Mouse (Mus musculus): ENCODE measurements around the gene Crb2.

Crb2 gene

DNA sequence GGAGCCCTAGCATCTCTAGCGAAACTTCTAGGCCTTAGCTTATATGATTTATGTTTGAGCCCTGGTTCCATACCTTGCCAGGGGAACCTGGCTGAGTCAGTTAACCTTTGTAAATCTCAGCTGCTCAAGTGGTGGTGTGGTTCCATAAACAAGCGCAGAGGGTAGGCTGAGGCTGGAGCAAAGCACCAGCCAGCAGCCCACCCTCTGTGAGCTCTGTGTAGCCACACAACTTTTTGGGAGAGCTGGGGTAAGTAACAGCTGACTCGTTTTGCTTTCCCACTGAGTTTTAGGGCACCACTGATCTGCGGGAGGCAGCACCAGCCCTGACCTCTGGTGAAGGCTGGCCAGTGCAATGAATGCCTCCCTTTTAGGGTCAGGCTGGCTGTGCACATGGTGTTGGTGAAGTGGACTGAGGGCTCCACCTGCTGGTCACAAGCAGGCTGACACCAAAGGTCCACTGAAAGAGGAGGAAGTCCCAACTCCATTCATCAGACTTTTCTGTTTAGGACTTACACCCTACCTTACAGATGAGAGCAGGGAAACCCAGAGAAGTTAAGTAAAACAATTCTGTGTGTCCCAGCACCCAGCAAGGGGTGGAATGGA lies 26.7 kb downstream of the Crb2 start:
- DNase-seq, result peak; percentile 75

DNA sequence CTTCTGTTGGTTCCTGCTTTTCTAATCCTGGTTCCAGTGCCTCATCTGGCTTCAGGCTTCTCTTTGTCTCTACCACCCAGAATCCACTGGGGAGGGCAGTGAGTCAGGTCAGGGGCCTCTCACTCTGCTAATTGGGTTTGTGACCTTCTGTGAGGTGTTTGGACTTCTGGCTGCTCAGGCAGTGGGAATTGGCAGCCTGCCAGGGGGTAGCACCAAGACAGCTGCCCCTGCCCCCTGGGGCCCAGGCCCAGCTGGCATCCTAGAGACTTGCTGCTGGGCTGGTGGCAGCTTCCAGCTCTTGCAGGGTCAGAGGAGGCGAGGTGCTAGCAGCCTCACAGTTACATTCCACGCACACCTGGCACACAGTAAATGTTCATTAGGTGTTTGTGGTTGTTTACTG lies 35.6 kb downstream of the Crb2 start:
- peak; percentile 73 for DNase-seq

DNA sequence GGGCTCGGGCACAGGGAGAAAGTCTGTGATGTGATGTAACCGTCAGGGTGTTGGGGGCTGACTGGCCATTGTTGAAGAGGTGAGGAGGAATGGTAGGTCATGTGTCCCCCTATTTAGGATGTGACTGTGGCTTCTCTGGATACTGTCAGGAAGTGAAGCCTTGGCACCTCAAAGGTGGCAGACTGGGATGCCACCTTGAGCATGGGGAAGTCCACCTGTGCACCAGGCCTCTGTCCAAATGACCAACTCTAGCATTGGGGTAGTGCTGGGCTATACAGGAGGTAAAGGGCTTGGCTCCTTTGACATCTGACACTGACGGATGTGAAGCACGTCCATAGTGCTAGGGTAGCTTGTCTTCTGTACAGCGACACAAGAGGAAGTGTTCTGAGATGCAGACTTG lies 36.4 kb downstream of the Crb2 start:
- peak; percentile 78 for DNase-seq

DNA sequence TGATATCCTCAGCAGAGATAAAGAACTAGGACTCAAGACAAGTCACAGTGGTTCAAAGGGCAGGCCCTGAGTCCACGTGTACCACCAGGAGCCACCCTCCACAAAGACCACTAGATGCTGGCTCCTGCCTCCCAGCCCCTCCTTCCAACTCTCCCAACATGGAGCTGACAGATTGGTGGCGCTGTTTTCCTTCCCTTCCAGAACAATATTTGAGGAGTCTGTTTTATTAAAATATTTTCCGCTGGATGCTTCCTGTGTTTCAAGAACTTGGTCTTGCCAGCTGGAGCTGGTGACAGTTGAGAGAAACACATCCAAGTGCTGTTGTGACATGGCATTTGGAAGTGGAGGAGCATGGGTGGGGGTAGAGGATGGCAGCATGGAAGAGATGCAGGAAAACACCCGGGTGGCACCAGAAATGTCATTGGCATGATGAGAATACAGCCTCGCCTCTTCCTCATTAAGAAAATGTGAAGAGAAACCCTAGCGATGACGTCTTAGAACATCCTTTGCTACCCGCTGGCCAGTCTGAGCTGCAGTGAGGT lies 38.8 kb downstream of the Crb2 start:
- no peak for DNase-seq

DNA sequence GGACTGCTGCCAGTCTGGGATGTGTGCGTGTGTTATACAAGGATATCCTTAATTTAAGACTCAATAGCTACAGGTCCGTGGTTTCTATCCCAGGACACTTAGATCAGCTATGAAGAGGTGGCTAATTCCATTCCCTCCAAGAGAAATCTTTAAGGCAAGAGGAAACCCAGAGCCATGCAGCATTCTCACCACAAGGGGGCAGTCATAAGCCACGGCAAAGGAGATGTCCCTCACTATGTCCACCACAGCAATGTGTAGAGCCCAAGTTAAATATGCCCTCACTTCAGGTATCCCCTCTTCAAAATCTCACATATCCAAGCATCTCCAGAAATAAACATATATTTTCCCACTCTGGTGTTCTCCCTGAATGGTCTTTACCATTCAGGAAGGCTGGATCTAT lies 39.6 kb downstream of the Crb2 start:
- DNase-seq, result peak; percentile 84

DNA sequence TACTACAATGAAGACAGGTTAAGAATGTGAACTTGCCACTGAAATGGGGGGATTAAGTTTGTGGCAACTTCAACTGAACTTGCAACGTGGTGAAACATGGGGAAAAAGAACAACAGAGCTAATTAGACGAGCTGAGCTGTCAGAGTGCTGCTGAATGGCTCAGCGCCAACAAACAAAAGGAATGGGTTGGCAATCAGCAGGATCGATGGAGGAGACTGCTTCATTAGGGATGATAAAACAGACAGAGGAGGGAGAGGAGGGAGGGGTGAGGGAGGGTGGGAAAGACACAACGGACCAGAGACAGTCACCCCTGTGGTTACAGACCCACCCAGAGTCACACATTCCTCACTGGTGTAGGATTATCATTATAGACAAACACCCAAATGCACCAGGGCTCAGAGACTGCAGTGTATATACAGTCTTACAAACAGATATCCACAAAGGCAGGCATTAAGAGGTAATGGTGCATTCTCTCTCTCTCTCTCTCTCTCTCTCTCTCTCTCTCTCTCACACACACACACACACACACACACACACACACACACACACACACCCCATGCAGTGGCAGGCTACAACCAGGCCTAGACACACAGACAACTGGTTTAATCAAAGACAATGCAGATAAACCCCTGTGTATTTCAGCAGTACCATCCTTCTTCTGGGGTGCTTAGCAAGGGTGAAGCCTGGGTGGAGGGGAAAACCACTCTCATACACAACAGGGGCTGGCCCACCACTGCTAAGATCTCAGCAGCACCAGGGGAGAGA lies 42.9 kb downstream of the Crb2 start:
- no peak for DNase-seq

DNA sequence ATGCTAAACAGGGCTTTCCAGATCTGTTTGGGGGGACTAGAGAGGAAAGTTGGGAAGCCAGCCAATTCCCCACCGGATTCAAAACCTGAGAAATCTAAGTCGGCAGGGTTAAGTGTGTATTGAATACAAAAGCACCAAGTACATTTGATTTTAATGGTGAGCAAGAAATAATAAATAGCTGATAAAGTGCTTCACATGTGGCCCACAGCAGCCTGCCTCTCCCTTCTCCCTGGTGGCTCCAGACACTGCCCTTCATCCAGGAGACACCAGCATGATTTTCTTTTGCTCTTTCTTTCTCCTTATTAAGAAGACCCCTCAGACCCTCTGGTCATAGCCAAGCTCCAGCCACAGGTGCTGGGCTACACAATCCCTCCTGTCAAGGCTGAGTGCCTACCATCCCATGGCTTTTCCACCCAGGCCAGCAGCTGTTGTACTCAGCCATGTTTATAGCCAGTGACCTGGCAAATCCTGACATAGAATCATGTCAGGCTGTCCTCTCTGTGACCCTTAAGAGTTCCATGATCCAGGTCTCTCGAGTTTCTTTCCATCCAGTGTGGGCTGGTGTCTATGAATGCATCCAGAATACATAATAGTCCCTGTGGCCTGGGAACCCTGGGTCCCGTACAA lies 43.6 kb downstream of the Crb2 start:
- no peak for DNase-seq

DNA sequence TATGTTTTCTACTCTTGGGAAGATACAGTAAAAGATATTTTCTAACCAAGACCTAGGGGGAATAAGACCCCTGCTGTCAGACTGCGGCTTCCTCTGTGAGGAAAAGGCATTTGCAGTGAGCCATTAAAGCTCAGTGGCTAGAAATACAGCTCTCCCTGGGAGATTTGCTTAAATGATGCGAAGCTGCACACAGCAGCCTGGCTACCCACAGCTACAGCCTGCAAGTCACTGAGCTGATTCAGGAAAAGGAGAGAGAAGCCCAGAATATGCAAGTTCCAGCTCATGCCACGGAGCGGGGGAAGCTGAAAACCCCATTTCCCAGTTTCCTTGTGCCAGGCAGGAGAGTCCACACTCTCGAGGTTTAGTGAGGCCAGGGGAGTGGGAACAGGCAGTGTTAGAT lies 46.1 kb downstream of the Crb2 start:
- no peak for DNase-seq

DNA sequence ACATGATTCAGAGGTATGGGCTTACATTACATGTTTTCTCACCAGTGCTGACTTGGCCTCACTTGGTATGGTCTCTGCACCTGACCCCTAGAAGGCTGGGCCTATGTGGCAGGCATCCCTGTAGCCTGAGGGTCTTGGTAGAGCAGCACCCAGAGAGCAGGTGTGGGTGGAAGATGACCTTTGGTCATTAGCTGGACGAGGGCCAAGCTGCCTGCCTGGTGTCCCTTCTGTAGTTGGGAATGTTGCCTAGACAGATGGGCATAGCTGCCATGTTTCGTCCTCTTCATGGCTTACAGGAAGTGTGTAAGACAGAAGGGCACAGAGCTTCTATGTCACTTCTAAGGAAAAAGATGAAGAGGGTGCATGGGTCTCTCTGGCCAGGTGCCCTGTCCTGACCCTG lies 47.8 kb downstream of the Crb2 start:
- DNase-seq, result no peak

DNA sequence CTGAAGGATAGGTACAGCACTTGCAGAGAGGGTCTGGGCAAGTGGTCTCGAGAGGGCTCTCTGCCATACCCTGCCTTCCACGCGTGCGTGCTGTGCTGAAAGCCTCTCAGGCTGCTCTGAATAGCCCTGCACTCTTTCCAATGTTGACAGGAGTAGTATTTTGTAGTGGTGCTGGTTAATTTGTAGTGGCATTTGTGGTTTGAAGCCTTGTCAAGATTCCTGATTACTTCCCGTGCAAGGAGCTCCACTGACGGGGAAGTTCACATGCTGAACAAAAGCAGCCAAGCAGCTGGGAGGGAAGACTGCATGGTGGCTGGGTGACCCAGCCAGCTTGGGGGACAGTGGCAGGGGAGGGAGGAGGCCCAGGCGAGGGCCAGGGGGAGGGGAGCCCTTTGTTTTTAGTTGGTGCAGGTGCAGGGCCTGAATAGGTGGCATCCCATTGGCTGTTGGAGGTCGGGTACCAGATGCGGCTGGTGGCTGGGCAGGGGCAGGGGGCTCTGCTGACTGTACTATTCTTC lies 53.8 kb downstream of the Crb2 start:
- DNase-seq, result no peak

DNA sequence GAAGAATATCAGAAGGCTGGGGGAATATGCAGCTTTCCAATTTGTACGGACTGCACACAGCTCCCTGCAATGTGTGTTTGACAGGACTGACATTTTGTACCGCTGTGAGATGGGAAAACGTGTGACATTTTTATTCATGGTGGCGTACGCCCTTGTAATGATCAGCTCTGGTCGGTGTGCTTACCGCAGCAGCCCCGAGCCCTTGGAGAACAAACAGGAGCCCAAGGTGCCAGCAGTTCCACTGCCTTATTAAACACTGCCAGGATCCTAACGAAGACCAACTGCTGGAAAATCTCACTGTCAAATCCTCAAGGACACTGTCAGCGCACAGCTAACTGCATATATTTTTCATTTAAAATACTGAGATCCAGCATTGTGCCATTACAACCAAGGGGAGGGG lies 56.2 kb downstream of the Crb2 start:
- DNase-seq, result no peak

DNA sequence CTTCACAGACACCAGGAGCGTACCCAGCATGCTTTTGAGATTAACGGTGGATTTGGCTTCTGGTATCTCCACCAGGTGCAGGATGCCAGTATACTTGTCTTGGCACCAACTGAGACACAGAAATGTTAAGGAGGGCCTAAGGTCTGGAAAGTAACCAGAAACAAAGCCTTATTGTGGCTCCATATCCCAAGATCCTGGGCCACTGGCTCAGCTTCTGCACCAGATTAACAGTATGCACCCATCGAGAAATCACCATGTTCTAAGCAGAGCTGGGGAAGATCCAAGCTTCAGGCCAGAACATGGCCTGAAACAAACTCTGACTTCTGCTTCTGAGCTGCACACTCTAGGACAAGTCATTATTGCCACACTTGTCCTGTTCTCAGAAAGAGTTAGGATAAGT lies 60.9 kb downstream of the Crb2 start:
- no peak for DNase-seq

DNA sequence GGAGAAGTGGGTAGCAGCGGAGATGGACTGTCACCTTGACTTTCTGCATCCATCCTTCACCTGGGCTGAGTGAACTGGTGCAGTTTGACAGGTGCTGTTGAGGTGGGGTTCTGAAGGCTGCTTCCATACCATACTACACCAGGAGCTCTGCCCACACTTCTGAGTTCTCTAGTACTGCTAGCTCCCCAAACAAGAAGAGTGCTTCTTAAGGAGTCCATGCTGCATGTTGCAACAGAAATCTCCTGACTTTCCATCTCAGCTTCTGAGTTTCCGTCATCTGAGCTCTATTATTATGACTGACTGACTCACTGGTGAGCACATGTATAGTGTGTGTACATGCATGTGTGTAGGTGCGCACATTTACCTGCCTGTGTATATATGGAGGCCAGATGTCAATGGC lies 61.5 kb downstream of the Crb2 start:
- no peak for DNase-seq

DNA sequence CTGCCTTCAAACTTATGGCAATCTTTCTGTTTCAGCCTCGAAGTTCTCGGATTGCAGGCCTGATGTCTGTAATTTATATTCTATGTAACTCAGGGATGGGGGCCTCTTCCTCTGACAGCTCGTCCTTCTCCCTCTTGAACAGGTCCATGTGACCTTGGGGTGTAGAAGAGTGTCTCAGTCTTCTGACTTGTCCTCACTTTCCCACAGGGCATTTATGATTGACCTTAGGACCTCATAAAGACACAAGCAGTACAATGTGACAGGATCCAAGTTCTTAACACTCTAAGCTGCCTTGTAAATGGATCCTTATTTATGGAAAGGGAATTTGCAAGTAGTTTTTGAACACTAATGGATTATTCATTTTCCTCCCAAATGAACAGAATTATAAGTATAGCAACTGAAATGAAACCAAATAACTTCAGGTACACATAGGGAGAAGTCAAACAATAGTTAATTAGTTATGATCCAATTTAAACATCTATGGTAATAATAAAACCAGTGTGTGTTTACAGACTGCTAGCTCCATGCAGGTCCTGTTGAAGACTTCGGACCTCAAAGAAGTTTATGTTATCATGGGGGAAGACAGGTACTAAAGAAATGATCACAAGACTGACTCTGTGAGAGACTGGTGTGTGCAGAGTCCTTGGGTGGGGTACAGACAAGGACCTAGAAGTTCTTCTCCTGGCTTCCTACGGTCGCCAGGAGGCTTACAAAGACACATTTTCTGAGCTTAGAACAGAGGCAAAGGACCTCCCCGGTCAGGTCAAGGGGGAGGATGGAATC lies 62.3 kb downstream of the Crb2 start:
- DNase-seq, result no peak

DNA sequence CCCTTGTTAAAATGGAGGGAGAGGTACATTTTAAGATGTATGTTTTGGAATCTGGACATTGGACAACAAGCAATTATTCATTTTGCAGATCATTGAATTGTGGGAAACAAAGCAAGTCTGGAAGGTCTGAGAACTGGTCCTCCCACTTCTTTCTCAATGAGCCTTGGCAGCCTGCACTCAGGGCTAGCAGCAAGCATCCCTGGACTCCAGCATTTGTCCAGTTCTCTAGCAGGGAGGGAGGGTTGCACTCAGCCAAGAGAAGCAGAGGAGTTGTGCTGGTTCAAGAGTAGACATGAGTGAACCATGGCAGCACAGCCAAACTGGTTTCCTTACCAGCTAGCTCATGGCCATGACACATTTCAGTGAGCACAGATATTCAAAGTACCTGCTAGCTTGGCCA lies 63.9 kb downstream of the Crb2 start:
- no peak for DNase-seq

DNA sequence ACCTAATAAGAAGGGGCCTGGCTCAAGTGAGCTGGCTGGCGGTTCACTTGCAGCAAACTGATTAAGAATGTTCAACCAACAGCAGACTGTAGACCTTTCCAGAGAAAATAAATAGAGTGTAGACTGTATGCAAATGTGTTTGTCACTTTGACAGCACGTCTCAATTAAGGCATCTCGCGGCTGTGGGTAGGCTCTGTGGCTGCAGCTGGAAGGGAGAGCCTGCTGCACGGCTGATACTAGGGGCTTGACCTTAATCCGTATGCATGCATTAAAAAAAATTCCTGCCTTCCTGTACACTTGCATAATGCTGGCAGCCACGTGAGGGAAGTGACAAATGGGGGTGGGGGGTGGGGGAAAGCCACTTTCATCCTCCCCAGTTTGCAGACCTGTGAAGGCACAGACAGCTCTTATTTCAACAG lies 66.1 kb downstream of the Crb2 start:
- no peak for DNase-seq

DNA sequence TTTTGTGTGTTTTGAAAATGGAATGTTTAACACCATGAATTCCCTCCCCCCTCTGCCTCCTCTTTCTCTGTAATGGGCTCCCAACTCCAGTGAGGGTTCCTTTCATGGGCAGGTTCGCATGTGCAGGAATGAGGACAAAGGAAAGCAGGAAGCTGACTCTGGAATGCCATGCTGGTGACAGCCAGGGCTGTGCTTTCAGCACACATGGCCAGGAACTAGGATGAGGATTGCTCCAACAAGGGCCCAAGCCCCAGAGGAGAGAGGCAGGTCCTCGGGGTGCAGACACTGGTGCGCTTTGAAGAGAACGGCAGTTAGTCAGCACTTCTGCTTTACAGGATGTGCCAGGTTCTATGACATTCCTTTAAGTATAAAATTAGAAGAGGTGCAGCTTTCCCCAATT lies 66.7 kb downstream of the Crb2 start:
- DNase-seq, result no peak
